Mouse (Mus musculus) cerebellum, adult 8-10 months (tissue): ENCODE measurements around the gene St6galnac5.
A peak's percentile ranks its signal among the peaks of the same experiment; 100 is the strongest.

Experiments
- DNase-seq: peaks from one replicate; pipeline ENCODE4 v3.0.0; 2022

The St6galnac5 gene

GRCm38 (mm10) chr3:152981988-152982387 is at the start of gene St6galnac5:
Gene St6galnac5, minus strand, starts transcription at chr3:152982246.
- peak; percentile 13 for DNase-seq

DNA sequence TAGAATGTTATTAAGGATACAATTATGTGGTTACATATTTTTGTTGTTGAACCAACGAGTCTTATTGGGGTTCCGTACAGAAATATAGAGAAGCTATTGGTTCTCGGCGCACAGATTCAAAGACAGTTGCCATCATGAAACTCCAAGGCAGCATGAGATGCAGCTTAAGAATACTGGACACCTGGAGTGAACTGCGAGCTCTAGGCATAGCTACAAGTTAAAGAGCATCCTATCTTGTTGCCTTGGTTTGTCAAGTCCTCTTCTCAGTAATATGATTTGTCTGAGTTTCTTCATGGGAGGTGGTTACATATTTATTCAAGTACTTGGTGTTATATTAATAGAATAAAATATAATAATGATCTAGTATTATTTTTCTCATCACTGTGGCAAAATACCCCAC is 48.7 kb upstream of the St6galnac5 start:
- no peak for DNase-seq

- no peak for DNase-seq
Measured at GRCm38 (mm10) chr3:153024016-153024415, 42.0 kb upstream of the St6galnac5 start.

- DNase-seq = no peak
Measured at GRCm38 (mm10) chr3:153018051-153018450, 36.0 kb upstream of the St6galnac5 start.

GRCm38 (mm10) chr3:153016355-153016754 is 34.3 kb upstream of the St6galnac5 start:
- DNase-seq = no peak

- DNase-seq = no peak
Measured at GRCm38 (mm10) chr3:153006893-153007292, 24.8 kb upstream of the St6galnac5 start.

GRCm38 (mm10) chr3:152998901-152999300 is 16.9 kb upstream of the St6galnac5 start:
- no peak for DNase-seq

GRCm38 (mm10) chr3:152998106-152998505 is 16.1 kb upstream of the St6galnac5 start:
- DNase-seq = no peak

DNA sequence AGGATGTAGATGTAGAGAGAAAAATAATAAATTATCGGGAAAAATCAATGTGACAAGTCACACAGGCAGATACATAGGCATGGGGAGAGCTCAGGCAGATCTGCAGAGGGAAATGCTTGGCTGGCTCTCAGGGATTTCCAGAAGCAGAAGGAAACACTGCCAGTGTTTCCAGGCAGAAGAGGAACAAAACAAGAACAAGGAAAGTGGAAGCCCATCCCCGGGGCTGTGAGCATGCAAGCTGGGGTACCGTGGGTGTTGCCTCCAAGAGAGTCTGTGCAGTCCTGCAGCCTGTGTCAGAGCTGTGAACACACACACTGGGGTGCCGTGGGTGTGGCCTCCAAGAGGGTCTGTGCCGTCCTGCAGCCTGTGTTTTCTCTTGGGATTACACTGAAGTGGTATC is 11.6 kb upstream of the St6galnac5 start:
- no peak for DNase-seq

GRCm38 (mm10) chr3:152990787-152991186 is 8.7 kb upstream of the St6galnac5 start:
- DNase-seq = no peak

- DNase-seq = peak; percentile 7
Measured at GRCm38 (mm10) chr3:152980978-152981974, 770 bp downstream of the St6galnac5 start.

DNA sequence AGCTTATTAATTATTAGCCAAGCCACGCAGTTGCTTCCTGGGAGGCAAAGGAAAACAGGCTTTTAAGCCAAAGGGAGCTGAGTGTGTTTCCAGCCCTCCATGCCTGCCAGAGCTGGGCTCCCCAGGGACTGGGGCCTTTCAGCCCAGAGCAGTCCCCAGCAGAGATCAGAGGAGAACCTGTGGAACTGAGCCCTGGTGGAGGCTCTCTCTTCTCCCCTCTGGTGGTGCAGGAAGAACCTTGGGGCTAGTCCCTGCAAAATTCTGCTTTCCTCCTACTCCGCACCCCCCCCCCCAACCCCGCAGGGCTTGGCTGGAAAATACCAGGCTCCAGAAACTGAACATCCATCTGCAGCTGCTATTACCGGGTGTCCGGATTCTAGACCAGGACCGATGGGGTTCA is 1.6 kb downstream of the St6galnac5 start:
- no peak for DNase-seq

GRCm38 (mm10) chr3:152979481-152980092 is 2.5 kb downstream of the St6galnac5 start:
- DNase-seq = no peak

DNA sequence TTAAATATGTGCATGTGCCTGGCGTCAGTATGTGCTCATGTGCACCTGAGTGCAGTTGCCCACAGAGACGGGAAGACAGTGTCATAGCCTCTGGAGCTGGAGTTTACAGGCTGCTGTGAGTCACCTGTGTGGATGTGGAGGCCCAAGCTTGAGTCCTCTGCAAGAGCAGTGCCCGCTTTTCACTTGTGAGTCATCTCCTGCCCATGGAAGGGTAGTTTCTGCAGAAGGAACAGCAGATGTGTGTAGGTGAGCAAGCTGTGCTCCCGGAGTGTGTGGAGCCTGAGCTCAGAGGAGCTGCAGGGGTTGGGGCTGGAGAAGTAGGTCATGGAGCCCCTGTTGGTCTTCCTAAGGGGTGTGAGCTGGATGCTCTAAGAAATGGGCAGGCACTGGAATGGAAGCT is 10.7 kb downstream of the St6galnac5 start:
- no peak for DNase-seq

DNA sequence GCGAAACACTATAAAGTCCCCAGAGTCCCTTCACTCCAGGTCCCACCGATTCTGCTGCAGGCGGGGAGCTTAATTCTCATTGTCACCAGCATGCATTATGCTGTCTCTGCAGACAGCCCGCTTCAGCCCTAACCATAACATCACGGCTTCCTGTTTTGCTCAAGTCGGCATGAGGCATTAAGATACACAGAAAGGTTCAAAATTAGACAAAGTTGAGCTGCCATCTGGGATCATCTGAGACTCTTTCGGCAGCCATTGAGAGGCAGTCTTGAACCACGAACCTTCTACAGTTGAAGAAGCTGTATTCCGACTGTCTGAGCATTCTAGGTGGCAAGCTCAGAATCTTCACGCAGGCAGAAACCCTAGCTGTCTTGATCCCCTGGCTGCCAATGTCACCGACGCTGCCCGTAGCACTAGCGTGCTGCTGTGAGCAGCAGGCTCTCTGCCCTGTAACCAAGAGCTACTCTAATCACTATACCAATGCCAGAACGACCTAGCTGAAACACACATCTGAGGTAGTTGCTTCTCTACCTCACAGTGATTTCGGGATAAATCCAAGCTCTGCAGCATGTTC is 12.2 kb downstream of the St6galnac5 start:
- no peak for DNase-seq

GRCm38 (mm10) chr3:152961855-152962376 is 20.1 kb downstream of the St6galnac5 start:
- no peak for DNase-seq

- DNase-seq = peak; percentile 38
Measured at GRCm38 (mm10) chr3:152958358-152959150, 23.5 kb downstream of the St6galnac5 start.

DNA sequence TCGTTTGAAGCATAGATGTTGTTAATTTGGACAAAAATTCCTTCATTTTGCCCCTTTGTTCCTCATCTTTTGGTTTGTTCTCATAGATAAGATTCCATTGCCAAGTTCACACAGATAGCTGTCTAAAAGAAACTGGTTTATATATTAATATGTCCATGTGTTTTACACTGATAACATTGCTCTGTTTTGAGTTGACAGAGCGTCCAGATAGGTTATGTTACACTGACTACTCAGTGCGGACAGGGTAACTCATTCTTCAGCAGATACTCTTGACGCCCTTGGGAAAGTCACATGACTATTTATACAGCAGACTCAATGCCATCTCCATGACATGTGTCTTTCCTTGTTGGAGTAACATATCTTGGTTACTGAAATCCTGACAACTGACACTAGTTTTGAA is 25.3 kb downstream of the St6galnac5 start:
- DNase-seq = no peak

DNA sequence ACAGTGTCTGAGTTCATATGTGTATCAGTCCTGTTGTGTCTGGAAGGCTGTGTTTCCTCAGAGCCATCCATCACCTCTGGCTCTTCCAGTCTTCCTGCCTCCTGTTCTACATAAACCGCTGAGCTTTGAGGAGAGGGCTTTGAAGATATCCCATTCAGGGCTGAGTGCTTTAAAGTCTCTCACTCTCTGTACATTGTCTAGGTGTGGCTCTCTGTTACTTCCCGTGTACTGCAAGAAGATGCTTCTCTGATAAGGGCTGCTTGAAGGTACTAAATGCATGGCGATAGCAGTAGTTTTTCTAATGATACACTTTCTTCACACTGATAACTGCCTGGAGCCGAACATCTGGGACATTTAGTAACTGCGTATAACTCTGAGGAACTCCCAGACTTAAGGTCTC is 26.0 kb downstream of the St6galnac5 start:
- DNase-seq = no peak

DNA sequence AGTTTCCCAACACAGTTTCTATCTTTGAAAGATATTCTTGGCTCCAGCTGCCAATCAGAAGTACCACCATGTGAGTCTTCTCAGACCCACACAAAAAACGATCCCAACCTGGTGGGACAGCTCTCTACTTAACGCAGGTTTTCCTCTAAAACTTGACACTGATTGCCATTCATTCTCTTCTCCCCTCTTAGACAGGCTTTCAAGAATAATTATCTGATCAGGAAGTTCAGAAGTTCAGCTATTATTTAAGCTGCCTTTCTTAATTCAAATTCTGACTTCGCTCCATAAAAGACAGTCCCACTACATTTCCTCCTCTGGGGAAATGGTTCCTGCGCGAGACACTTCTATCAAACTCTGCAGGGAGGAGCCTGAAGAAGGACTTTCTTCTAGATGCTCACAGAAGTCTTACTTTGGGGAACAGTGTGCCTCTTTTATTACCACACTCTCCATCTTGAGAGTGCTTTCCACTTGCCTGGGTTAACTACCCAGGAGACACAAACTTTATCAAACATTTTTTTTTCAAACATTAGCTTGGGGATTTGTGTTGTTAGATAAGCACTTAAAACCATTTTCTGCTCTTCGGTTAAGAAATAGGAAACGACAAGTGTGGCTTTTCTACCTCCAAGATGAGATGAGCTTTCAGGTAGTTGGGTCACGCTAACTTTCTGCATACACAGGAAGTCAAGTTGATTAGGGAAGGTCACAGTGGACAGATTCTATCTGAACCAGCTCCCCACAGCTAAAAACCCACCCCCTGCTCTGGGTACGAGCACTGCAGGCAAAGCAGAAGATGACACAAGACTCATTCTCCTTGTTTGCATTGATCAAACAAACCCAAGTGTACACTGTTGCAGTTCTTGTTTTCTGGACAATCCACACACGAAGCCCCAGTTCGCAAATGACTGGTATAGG is 30.2 kb downstream of the St6galnac5 start:
- no peak for DNase-seq

DNA sequence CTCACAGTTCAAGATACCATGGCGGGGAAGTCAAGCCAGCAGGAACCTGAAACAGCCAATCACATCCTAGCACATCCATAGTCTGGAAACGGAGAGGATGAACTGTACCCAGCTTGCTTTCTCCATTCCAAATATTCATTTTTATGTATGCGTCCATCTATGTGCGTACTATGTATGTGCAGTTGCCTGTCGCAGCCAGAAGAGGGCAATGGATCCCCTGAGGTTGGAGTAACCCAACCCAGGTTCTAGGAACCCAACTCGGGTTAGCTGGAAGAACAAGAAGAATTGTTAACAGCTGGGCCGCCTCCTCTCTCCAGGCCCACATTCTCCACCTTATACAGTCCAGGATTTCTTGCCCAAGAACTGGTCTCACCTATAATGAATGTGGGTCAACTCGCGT is 31.1 kb downstream of the St6galnac5 start:
- no peak for DNase-seq

DNA sequence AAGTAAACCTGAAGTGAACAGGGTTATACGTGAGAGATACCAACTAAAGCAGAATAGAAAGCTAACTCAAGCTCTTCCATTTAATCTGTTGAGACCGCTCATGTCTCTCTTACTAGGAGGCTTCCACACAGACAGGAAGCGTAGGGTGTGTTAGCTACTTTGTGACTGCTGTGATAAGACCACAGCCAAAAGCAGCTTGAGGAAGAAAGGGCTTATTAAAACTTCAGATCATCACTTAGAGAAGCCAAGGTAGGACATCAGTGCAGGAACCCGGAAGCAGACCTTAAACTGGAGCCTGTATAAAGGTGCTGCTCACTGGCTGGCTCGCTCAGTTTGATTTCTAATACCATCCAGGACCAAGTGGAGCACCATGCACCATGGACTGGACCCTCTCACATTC is 31.7 kb downstream of the St6galnac5 start:
- no peak for DNase-seq
